Mouse (Mus musculus) spleen, postnatal 36 days (tissue): ENCODE measurements around the gene Stard8.
"Not testable (repeated sequence)": the region's sequence is repeated elsewhere in the genome, so short reads cannot be mapped to it uniquely, and the experiment has no call there.

Source experiments
- DNase-seq, 2 experiments: peaks; one replicate each; pipeline ENCODE4 v3.0.0; 2022; ENCODE audit warnings: low spot score in 2 of 2, mixed read lengths in 1 of 2

The Stard8 gene

GRCm38 (mm10) chrX:99003046-99003445 lies at the start of gene Stard8:
TSS of gene Stard8 (plus strand) at chrX:99003248.
- no peak for DNase-seq

DNA sequence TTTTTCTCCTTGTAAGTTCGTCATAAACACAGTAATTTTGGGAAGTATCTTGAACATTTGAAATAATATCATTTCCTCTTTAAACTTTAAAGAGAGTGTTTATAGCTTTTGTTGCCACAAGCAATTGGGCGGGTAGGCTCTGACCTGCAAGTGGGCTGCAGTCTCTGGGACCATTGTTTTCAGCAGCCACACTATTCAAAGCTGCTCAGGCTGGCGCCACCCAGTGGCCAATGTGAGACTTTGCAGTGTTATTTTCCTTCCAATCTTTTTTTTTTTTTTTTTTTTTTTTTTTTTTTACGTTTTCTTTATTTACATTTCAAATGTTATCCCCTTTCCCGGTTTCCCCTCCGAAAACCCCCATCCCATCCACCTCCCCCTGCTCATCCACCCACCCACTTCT lies 49.1 kb upstream of the Stard8 start:
- DNase-seq: peak in 1 of 2 experiments; percentile 3

DNA sequence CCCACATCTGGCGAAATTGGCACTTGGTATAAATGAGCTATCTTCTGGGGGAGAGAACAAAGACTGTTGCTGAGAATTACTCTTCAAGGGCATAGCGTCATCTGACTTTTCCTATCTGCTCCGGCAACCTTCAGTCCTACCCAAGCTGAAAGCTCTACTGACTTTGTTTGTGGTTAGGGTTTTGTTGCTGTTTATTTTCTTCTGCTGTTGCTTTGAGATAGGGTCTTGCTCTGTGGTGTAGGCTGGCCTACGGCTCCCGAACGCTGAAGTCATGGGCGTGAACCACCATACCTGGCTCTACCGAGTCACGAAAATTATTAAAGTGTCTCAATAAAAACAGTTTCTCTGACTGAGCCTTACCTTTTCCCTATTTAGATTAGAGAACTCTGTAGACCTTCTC lies 44.8 kb upstream of the Stard8 start:
- DNase-seq: no peak

GRCm38 (mm10) chrX:98959050-98959449 lies 44.0 kb upstream of the Stard8 start:
- peak in 1 of 2 experiments; percentile 1 for DNase-seq

DNA sequence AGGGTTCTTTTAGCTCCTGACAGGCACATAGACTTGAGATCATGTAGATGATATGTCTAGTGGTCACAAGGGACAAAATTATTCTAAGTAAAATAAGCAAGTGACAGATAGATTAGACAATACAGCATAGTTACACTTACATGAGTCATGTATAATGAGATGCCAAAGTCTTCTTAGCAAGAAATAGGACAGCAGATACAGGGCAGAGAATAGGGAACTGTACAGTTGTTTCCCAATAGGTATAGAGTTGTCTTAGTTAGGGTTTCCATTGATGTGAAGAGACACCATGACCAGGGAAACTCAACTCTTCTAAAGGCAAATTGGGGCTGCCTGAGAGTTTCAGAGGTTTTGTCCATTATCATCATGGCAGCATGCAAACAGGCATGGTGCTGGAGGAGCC lies 39.3 kb upstream of the Stard8 start:
- no peak for DNase-seq

GRCm38 (mm10) chrX:98964513-98964912 lies 38.5 kb upstream of the Stard8 start:
- DNase-seq: no peak

GRCm38 (mm10) chrX:98986611-98987010 lies 16.4 kb upstream of the Stard8 start:
- DNase-seq: not testable (repeated sequence)

DNA sequence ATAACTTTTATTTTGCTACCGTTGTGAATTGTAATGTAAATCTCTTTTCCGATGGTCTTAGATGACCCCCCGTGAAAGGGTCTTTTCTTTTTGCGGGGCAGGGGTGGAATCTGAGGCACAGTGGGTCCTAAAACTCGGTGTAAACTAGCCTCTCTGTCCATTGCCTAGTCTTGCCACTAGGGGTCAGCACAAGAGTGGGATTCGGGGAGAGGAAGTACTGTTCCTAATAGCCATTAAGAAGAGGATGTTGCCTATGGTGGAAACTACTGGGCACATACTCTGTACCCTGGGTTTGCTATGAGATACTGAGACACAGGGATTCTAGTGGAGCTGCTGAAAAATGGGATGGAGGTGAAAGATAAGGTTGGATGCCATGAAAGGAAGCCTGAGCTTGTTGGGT lies 13.5 kb upstream of the Stard8 start:
- peak in 1 of 2 experiments; percentile 21 for DNase-seq

GRCm38 (mm10) chrX:99002065-99002464 lies 983 bp upstream of the Stard8 start:
- DNase-seq: no peak

- no peak for DNase-seq
These were observed 7.5 kb downstream of the Stard8 start for GRCm38 (mm10) chrX:99010581-99010980.

DNA sequence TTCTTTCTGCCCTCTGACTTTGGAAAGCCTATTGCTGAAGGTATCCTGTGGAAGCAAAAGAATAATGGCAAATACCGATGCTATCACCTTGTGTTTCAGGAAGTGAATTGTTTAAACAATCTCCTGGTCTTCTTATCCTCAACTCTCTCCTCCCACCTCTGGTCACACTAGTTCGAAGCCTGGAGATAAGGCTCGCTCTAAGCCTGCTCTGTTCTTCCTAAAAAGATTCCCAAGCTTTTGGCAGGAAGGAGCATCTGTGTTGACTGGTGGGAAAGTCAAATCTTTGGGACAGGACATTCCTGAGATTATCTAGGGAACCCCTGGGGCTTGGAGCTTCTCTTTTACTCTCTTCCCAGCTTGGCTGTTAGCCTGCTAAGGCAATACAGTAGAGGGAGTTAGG lies 8.2 kb downstream of the Stard8 start:
- no peak for DNase-seq

DNA sequence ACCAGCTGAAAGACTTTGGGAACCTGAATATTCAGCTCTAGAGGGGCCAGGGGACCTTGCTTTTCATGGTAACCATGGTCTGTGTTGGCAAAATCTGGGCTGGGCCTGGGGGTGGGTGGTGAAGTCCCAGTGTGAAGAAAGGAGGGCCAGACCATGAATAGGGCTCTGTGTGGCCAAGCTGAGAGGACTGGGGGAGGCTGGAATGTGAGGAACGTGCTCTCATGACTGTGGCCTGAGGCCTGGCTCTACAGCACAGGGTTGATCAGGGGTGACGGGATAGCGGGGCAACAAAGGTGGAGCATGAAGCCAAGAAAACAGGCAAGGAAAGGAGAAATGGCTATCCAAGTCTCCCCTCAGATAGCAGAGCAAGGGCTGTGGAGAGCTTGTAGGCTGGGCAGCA lies 9.4 kb downstream of the Stard8 start:
- DNase-seq: no peak

DNA sequence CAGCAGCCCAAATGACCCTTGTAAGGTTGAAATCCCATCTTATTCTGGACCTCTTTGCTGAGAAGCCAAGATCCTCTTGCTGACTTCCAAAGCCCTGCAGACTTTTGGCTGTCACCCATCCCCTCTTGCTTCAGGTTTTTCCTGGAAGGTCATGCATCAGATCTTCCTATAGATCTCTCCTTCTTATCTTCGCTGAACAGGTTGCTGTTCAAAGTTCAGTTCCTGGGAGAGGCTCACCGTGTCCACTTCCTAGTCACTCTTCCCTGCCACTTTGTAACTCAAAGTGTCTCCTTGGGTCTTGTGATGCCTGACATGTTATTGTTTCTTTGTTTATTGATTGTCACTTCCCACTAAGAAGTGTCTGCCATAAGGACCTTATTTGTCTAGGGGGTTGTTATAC lies 12.7 kb downstream of the Stard8 start:
- no peak for DNase-seq

DNA sequence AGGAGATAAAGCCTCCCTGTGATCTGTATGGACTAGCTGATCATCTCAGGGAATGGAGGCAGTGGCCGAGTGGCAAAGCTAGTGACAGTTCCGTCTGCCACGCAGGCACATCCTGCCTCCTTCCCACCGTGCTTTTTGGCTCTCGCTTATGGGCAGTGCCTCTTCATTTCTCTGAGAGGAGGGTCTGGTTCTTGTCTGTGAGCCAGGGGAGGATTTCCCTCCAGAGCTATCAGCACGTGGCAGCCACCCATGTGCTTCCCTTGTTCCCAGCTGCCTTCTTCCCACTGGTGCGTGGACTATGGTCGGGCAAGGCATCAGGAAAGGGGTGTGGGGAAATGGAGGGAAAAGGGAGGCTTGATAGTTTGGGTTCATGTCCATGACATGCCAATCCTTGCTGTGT lies 13.9 kb downstream of the Stard8 start:
- DNase-seq: no peak

- DNase-seq: no peak
These were observed 14.8 kb downstream of the Stard8 start for GRCm38 (mm10) chrX:99017874-99018273.

DNA sequence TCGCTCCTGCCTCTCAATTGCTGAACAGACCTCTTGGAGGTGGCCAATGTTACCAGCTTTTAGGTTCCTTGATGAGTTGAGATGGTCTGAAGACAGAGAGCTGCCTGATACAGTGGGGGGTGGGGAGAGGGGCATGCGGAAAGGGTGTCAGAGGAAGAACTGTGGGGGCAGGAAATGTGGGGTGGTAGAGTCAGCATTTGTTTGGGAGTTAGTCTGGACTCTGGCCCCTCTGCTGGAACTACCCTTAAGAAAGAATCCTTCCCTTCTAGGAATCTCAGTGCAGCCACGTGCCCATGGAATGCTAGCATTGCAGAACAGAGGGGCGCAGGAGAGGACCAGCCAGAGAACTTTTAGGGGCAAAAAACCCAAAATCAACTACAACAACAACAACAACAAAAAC lies 16.3 kb downstream of the Stard8 start:
- no peak for DNase-seq

GRCm38 (mm10) chrX:99020215-99020614 lies 17.2 kb downstream of the Stard8 start:
- DNase-seq: no peak

DNA sequence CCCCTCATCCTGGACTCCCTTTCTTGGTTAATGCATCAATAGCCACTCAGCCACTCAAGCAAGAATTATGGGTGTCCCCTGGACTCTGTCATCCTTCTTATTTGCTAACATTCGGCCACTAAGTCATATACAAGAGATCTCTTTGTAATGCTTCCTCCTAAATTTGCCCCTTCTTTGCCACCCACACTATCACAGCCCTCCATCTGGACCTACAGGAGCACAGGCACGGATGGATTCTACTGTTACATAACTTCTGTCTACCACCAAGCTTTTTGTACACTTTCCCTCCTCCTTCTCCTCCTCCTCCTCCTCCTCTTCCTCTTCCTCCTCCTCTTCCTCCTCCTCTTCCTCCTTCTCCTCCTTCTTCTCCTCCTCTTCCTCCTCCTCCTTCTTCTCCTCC lies 18.5 kb downstream of the Stard8 start:
- no peak for DNase-seq

- no peak for DNase-seq
These were observed 20.9 kb downstream of the Stard8 start for GRCm38 (mm10) chrX:99023951-99024350.

DNA sequence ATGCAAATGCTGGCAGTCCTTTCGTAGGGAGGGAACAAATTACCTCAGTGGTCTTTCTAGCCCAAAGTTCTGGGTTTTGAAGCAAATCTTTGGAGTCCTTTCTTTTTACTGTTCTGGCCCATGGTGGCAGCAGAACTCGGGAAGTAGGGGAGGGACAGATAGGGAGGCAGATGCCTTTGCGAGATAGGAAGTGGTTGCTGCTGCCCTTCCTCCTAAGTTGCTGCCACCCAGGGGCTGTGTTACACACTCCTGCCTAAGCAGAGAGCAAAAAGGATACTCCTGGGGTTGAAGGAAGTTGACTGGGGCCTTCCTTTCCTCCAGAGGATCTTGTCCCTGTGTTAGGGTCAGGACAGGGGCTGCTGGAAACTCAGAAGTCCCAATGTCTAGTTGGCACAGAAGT lies 32.4 kb downstream of the Stard8 start:
- no peak for DNase-seq

DNA sequence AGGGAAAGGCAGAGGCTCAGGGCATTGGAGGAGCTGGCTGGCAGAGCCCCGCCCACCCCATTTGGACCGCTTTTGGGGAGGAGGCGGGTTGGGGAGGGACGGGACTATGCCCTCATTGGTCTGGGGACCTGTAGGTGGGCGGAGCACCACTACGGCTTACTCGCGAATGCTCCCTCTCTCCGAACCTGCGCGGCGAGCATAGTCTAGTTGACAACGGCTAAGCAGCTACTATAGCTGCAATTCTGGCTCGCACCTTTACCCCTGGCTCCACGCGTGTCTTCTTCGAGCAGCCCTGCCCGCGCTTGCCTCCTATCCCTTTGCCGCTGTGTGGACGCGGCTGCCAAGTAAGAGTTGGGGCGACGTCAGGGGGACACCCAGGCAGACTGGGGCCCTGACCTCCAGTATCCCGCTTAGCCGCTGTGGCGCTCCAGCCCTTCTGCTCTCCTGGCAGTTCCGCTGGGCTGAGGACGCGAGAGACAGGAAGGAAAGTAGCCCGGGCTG lies 39.5 kb downstream of the Stard8 start:
- DNase-seq: peak; percentile 67 to 73

DNA sequence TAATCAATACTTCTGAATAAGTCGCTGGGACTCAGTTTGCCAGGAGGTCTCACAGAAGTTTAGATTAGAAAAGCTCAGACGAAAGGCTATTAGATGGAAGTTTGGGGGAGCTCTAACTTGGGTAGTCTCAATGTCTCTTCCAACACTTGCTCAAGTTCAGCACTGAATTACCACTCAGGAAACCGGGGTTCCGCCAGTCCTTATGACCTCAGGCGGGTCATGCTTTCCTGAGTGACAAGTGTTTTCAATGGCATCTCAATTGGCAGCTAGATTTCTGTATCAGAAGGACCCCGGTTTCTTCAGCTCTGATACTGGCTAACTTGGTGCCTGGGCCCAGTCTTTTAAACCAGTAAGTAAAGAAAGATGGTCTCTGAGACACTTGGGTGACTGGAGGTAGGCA lies 40.2 kb downstream of the Stard8 start:
- no peak for DNase-seq

DNA sequence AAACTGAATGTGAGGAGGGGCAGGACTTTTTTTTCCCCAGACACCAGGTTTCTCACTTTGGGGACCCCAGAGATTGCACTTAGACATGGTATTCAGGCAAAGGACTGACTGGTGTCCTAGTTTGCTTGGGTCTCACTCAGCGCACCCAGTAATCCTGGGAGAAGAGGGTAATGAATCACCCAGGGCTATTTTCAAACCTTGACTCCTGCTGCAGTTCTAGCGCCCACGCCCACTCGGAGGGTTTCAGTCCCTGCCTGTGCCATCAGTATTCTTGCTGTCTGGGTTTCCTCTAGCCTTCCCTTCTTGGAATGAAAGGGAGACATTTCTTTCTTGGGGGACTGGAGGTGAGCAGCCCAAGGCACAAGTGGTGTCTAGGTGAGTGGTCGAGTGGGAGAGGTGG lies 40.7 kb downstream of the Stard8 start:
- no peak for DNase-seq

DNA sequence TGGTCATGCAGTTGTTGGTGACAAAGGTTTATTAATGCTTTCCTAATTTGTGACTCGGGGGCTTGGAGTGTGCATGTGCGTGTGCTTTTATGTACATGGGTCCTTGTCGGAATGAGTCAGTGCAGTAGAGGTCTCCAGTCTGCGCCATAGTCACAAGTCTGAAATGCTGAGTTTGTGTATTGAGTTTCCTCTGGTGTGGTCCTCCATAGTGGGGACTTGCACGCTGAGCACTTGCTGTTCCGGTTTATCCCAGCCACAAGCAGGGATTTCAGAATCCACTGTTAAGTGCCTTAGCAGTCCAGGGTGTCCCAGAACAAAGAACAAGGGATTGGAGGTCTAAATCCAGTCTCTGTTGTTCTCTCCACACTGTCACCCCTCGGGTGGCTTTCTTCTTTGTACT lies 42.3 kb downstream of the Stard8 start:
- DNase-seq: no peak
